Mouse (Mus musculus) testis, adult 2 months (tissue): ENCODE measurements around the gene Gamt. TPM values are rescaled to one million over a fixed set of nuclear protein-coding genes. Genes with fewer than 3 reads are reported as not detected.

ENCODE experiments used
- H3K27ac ChIP-seq: fragments of 200-500 bp; 2 replicates; pipeline ENCODE4 v1.5.1; 2012; ENCODE audit warnings: low read depth, low read length; ENCODE audit not compliant: control insufficient read depth, insufficient read depth
- H3K27me3 ChIP-seq: fragments of 200-500 bp; 2 replicates; pipeline ENCODE4 v1.6.1; 2012; ENCODE audit warnings: mild to moderate bottlenecking, low read length, moderate library complexity; ENCODE audit not compliant: control insufficient read depth, insufficient read depth
- H3K36me3 ChIP-seq: fragments of 200-500 bp; 2 replicates; pipeline ENCODE4 v1.6.1; 2012; ENCODE audit warnings: mild to moderate bottlenecking, low read length; ENCODE audit not compliant: control insufficient read depth, insufficient read depth
- H3K4me1 ChIP-seq: fragments of 200-500 bp; 2 replicates; pipeline ENCODE4 v1.6.1; 2012; ENCODE audit warnings: low read length; ENCODE audit not compliant: control insufficient read depth, insufficient read depth
- H3K4me3 ChIP-seq: fragments of 200-500 bp; 2 replicates; pipeline ENCODE4 v1.5.1; 2012; ENCODE audit warnings: low read depth, mild to moderate bottlenecking, low read length, moderate library complexity, mixed read lengths; ENCODE audit not compliant: control insufficient read depth
- CTCF ChIP-seq: fragments of 200-500 bp; IDR thresholded peaks from 2 replicates; pipeline ENCODE4 v1.5.1; 2012; ENCODE audit warnings: low read depth, mild to moderate bottlenecking, inconsistent platforms, low read length, moderate library complexity; ENCODE audit not compliant: control insufficient read depth, insufficient read depth, insufficient replicate concordance
- POLR2A ChIP-seq: fragments of 200-500 bp; IDR thresholded peaks from 2 replicates; pipeline ENCODE4 v1.6.1; 2012; ENCODE audit warnings: low read depth, mild to moderate bottlenecking, inconsistent platforms, low read length, moderate library complexity; ENCODE audit not compliant: control insufficient read depth
- polyA plus RNA-seq: library from polyadenylated mRNA; depleted of rRNA; stranded (reverse); fragments of >200 nt; gene quantifications from 2 replicates; pipeline ENCODE4 v1.2.3, GENCODE M21; 2012

The Gamt gene
- polyA plus RNA-seq, 1 experiment = 38.5 TPM

- no peak for TF ChIP-seq POLR2A
- TF ChIP-seq CTCF = no peak
- Histone ChIP-seq H3K27me3 (no peaks in the 10 kb centered on the region), H3K4me1 (no peaks in the 10 kb centered on the region), H3K4me3 (no peak overlapping the region), H3K27ac (no peak overlapping the region), H3K36me3 (peaks cover 2% of the 10 kb centered on the region; the same call in 1 of the 2 replicates)
These were observed 18.7 kb downstream of the Gamt start for GRCm38 (mm10) chr10:80242088-80242487.

- Histone ChIP-seq H3K4me1 (no peaks in the 10 kb centered on the region), H3K36me3 (peaks cover 2% of the 10 kb centered on the region), H3K27me3 (no peaks in the 10 kb centered on the region), H3K27ac (no peak overlapping the region), H3K4me3 (no peak overlapping the region)
- no peak for TF ChIP-seq POLR2A
- no peak for TF ChIP-seq CTCF
These were observed 21.0 kb downstream of the Gamt start for GRCm38 (mm10) chr10:80239791-80240190.

GRCm38 (mm10) chr10:80238306-80238705 is 22.5 kb downstream of the Gamt start:
- Histone ChIP-seq H3K27ac (no peak overlapping the region), H3K4me3 (no peak overlapping the region), H3K36me3 (peaks cover 3% of the 10 kb centered on the region), H3K4me1 (no peaks in the 10 kb centered on the region; the same call in 1 of the 2 replicates), H3K27me3 (no peaks in the 10 kb centered on the region)
- TF ChIP-seq POLR2A = no peak
- no peak for TF ChIP-seq CTCF

- Histone ChIP-seq H3K27ac (no peak overlapping the region), H3K27me3 (no peaks in the 10 kb centered on the region), H3K36me3 (peaks cover 3% of the 10 kb centered on the region), H3K4me1 (no peaks in the 10 kb centered on the region; the same call in 1 of the 2 replicates), H3K4me3 (no peak overlapping the region)
- TF ChIP-seq POLR2A = no peak
- TF ChIP-seq CTCF = no peak
These were observed 23.8 kb downstream of the Gamt start for GRCm38 (mm10) chr10:80237020-80237419.

- Histone ChIP-seq H3K4me3 (no peak overlapping the region), H3K36me3 (peaks cover 5% of the 10 kb centered on the region), H3K27me3 (no peaks in the 10 kb centered on the region), H3K4me1 (no peaks in the 10 kb centered on the region; the same call in 1 of the 2 replicates), H3K27ac (no peak overlapping the region)
- TF ChIP-seq CTCF (no peak), POLR2A (no peak)
These were observed 24.5 kb downstream of the Gamt start for GRCm38 (mm10) chr10:80236145-80236825.

- H3K36me3 ChIP-seq = peaks cover 6% of the 10 kb centered on the region
- H3K4me3 ChIP-seq = peak overlapping the region; percentile 98
- H3K4me1 ChIP-seq = peaks cover 22% of the 10 kb centered on the region
- TF ChIP-seq CTCF (no peak), POLR2A (no peak; the same call in 1 of the 2 replicates)
- peak overlapping the region; percentile 98; the same call in 1 of the 2 replicates for H3K27ac ChIP-seq
- H3K27me3 ChIP-seq = no peaks in the 10 kb centered on the region
These were observed 32.7 kb downstream of the Gamt start for GRCm38 (mm10) chr10:80227877-80228775.

GRCm38 (mm10) chr10:80227166-80227539 is 33.7 kb downstream of the Gamt start:
- Histone ChIP-seq H3K27me3 (no peaks in the 10 kb centered on the region), H3K4me1 (peaks cover 22% of the 10 kb centered on the region), H3K36me3 (peaks cover 6% of the 10 kb centered on the region), H3K4me3 (peak overlapping the region; percentile 98), H3K27ac (peak overlapping the region; percentile 98)
- TF ChIP-seq POLR2A (no peak), CTCF (no peak)
